Mouse (Mus musculus) ovary, postnatal 10 days (tissue): ENCODE results near the gene Figla.

ENCODE experiments used
- DNase-seq: peaks from one replicate; pipeline ENCODE4 v3.0.0; 2022; ENCODE audit warnings: low spot score

The Figla gene

DNA sequence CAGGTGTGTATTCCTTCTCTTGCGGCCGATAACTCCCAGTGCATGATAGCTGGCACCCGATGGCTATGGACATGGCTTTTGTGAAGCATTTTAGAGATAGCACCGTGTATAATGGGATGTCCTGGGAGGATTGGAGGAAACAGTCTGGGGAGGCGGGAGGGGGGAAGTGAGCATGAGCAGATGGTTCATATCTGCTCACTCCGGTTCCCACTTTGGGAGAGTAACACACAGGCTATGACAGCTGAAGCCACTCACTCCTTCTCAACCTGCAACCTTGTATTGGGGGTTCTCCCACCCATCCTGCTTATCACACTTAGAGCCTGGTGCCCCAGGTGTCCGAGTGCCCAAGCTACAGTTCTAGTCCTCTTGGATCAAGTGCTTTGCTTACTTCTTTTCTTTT is 54.3 kb downstream of the Figla start:
- DNase-seq = no peak
